Mouse (Mus musculus): ENCODE results near the gene Tmem248. TPM values are rescaled to one million over a fixed set of nuclear protein-coding genes. Genes with fewer than 3 reads are reported as not detected.

Gene Tmem248
- polyA plus RNA-seq, 1 experiment from 2014 or later: 31.0 TPM

GRCm38 (mm10) chr5:130180362-130180761, 36.5 kb upstream of the Tmem248 start:
- WGBS: 56% methylated on average over 7 of the region's 7 CpGs
- no peak overlapping the region for H3K4me3 ChIP-seq (ENCODE audit: control insufficient read depth in 1 of 2, insufficient read depth in 1 of 2, low read depth in 1 of 2, low read length in 2 of 2)
- H3K27ac ChIP-seq (replicated peaks in 1 of 2; ENCODE audit: control insufficient read depth in 1 of 2, insufficient read depth in 1 of 2, low read depth in 2 of 2, low read length in 2 of 2): no peak overlapping the region
- peaks cover 9 to 15% of the 10 kb centered on the region in 2 experiments for H3K4me1 ChIP-seq (ENCODE audit: control insufficient read depth in 2 of 2, insufficient read depth in 2 of 2, low read length in 2 of 2)
- no peaks in the 10 kb centered on the region for H3K27me3 ChIP-seq (ENCODE audit: control insufficient read depth, insufficient read depth, low read length)
- H3K9me3 ChIP-seq (ENCODE audit: control insufficient read depth, low read length): no peaks in the 10 kb centered on the region
- ATAC-seq (ENCODE audit: insufficient number of reproducible peaks, insufficient read depth, low FRiP score, low read depth): no peak
- no peaks in the 10 kb centered on the region for H3K36me3 ChIP-seq (ENCODE audit: control insufficient read depth, insufficient read depth, low read length)
- no peak overlapping the region for H3K9ac ChIP-seq (ENCODE audit: low read length)
- no peak overlapping the region for H3K4me2 ChIP-seq (ENCODE audit: low read length)

GRCm38 (mm10) chr5:130181740-130182540, 34.9 kb upstream of the Tmem248 start:
- no peaks in the 10 kb centered on the region for H3K27me3 ChIP-seq (ENCODE audit: control insufficient read depth, insufficient read depth, low read length)
- no peak overlapping the region for H3K4me3 ChIP-seq (ENCODE audit: control insufficient read depth in 1 of 2, insufficient read depth in 1 of 2, low read depth in 1 of 2, low read length in 2 of 2)
- no peaks in the 10 kb centered on the region for H3K36me3 ChIP-seq (ENCODE audit: control insufficient read depth, insufficient read depth, low read length)
- H3K9me3 ChIP-seq (ENCODE audit: control insufficient read depth, low read length): no peaks in the 10 kb centered on the region
- ATAC-seq (ENCODE audit: insufficient number of reproducible peaks, insufficient read depth, low FRiP score, low read depth): no peak
- peaks cover 9 to 15% of the 10 kb centered on the region in 2 experiments for H3K4me1 ChIP-seq (ENCODE audit: control insufficient read depth in 2 of 2, insufficient read depth in 2 of 2, low read length in 2 of 2)
- no peak overlapping the region for H3K9ac ChIP-seq (ENCODE audit: low read length)
- 69% methylated on average over 6 of the region's 6 CpGs for WGBS
- no peak overlapping the region for H3K4me2 ChIP-seq (ENCODE audit: low read length)
- H3K27ac ChIP-seq (replicated peaks in 1 of 2; ENCODE audit: control insufficient read depth in 1 of 2, insufficient read depth in 1 of 2, low read depth in 2 of 2, low read length in 2 of 2): no peak overlapping the region

GRCm38 (mm10) chr5:130182541-130182821, 34.4 kb upstream of the Tmem248 start:
- ATAC-seq (ENCODE audit: insufficient number of reproducible peaks, insufficient read depth, low FRiP score, low read depth): no peak
- H3K9me3 ChIP-seq (ENCODE audit: control insufficient read depth, low read length): no peaks in the 10 kb centered on the region
- H3K4me1 ChIP-seq (ENCODE audit: control insufficient read depth in 2 of 2, insufficient read depth in 2 of 2, low read length in 2 of 2): peaks cover 9 to 15% of the 10 kb centered on the region in 2 experiments
- no peaks in the 10 kb centered on the region for H3K27me3 ChIP-seq (ENCODE audit: control insufficient read depth, insufficient read depth, low read length)
- no peak overlapping the region for H3K4me3 ChIP-seq (ENCODE audit: control insufficient read depth in 1 of 2, insufficient read depth in 1 of 2, low read depth in 1 of 2, low read length in 2 of 2)
- no peak overlapping the region for H3K9ac ChIP-seq (ENCODE audit: low read length)
- 87% methylated on average over 3 of the region's 3 CpGs for WGBS
- H3K27ac ChIP-seq (replicated peaks in 1 of 2; ENCODE audit: control insufficient read depth in 1 of 2, insufficient read depth in 1 of 2, low read depth in 2 of 2, low read length in 2 of 2): no peak overlapping the region
- H3K36me3 ChIP-seq (ENCODE audit: control insufficient read depth, insufficient read depth, low read length): peaks cover 2% of the 10 kb centered on the region
- no peak overlapping the region for H3K4me2 ChIP-seq (ENCODE audit: low read length)

DNA sequence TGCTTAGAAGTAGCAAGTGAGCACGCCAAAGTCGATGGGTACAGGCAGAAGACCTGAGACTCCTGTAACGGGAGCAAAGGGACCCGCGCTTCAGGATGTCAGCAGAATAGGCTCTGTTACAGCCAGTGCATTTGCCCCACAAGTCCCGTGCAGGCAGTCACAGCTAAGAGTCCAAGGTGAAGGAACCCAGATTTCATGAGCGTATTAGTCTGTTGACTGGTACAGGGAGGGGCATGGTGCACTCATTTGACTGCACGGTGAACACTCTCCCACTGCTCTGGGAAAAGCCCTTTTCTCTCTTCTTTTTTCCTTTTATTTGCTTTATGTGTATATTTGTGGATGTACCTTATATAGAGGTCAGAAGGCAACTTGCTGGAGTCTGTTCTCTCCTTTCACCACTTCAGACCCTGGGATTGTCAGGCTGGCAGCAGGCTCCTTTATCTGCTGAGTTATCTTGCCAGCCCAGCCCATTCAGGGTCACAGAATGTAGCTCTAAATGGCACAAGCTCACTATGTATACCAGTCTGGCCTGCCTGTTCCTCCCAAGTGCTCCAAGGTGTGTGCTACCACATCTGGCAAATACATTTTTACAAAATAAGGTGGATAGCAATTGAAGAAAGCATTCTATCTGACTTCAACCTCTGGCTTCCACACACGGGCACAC, 32.6 kb upstream of the Tmem248 start:
- H3K4me2 ChIP-seq (ENCODE audit: low read length): no peak overlapping the region
- 76% methylated on average over 9 of the region's 9 CpGs for WGBS
- peaks cover 9% of the 10 kb centered on the region for H3K36me3 ChIP-seq (ENCODE audit: control insufficient read depth, insufficient read depth, low read length)
- no peaks in the 10 kb centered on the region for H3K27me3 ChIP-seq (ENCODE audit: control insufficient read depth, insufficient read depth, low read length)
- H3K4me3 ChIP-seq (ENCODE audit: control insufficient read depth in 1 of 2, insufficient read depth in 1 of 2, low read depth in 1 of 2, low read length in 2 of 2): no peak overlapping the region
- ATAC-seq (ENCODE audit: insufficient number of reproducible peaks, insufficient read depth, low FRiP score, low read depth): no peak
- no peak overlapping the region for H3K27ac ChIP-seq (replicated peaks in 1 of 2; ENCODE audit: control insufficient read depth in 1 of 2, insufficient read depth in 1 of 2, low read depth in 2 of 2, low read length in 2 of 2)
- no peaks in the 10 kb centered on the region for H3K9me3 ChIP-seq (ENCODE audit: control insufficient read depth, low read length)
- no peak overlapping the region for H3K9ac ChIP-seq (ENCODE audit: low read length)
- H3K4me1 ChIP-seq (ENCODE audit: control insufficient read depth in 2 of 2, insufficient read depth in 2 of 2, low read length in 2 of 2): peaks cover 9 to 12% of the 10 kb centered on the region in 2 experiments

DNA sequence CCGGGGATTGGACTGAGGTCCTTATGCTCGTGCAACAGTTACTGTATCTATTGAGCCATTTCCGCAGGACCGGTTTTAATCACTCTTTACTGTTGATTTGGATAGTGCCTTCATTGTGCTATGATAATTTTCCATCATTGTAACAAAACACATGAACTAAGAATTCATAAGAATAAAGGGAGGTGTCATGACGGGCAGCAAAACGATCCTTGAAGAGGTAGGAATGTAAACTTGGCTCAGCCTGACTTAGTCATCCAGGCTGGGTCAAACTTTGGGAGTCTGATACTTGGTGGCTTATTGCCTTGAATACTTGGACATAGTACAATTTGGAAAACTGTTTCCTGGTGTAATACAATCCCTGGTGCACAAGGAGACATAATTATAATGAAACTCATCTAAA, 31.6 kb upstream of the Tmem248 start:
- Histone ChIP-seq H3K27me3 (ENCODE audit: control insufficient read depth, insufficient read depth, low read length) (no peaks in the 10 kb centered on the region), H3K27ac (replicated peaks in 1 of 2; ENCODE audit: control insufficient read depth in 1 of 2, insufficient read depth in 1 of 2, low read depth in 2 of 2, low read length in 2 of 2) (no peak overlapping the region), H3K4me1 (ENCODE audit: control insufficient read depth in 2 of 2, insufficient read depth in 2 of 2, low read length in 2 of 2) (peaks cover 9 to 12% of the 10 kb centered on the region in 2 experiments), H3K4me2 (ENCODE audit: low read length) (no peak overlapping the region), H3K4me3 (ENCODE audit: control insufficient read depth in 1 of 2, insufficient read depth in 1 of 2, low read depth in 1 of 2, low read length in 2 of 2) (no peak overlapping the region), H3K36me3 (ENCODE audit: control insufficient read depth, insufficient read depth, low read length) (peaks cover 19% of the 10 kb centered on the region), H3K9me3 (ENCODE audit: control insufficient read depth, low read length) (no peaks in the 10 kb centered on the region), H3K9ac (ENCODE audit: low read length) (no peak overlapping the region)
- ATAC-seq (ENCODE audit: insufficient number of reproducible peaks, insufficient read depth, low FRiP score, low read depth): no peak
- WGBS: 81% methylated on average over 6 of the region's 6 CpGs

DNA sequence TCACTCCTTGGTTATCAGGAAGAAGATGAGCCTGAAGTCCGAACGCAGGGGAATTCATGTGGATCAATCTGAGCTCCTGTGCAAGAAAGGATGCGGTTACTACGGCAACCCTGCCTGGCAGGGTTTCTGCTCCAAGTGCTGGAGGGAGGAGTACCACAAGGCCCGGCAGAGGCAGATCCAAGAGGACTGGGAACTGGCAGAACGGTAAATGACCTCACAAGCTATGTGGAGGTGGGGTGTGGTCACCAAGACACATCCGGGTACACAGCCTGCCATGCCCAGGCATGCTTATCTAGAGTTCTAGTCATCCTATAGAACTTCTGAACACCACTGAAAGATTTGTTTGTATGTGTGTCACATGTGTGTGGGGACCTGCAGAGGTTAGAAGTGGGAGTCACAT, 29.5 kb upstream of the Tmem248 start:
- Histone ChIP-seq H3K9me3 (ENCODE audit: control insufficient read depth, low read length) (no peaks in the 10 kb centered on the region), H3K4me1 (ENCODE audit: control insufficient read depth in 2 of 2, insufficient read depth in 2 of 2, low read length in 2 of 2) (peaks cover 9 to 13% of the 10 kb centered on the region in 2 experiments), H3K27ac (replicated peaks in 1 of 2; ENCODE audit: control insufficient read depth in 1 of 2, insufficient read depth in 1 of 2, low read depth in 2 of 2, low read length in 2 of 2) (no peak overlapping the region), H3K27me3 (ENCODE audit: control insufficient read depth, insufficient read depth, low read length) (no peaks in the 10 kb centered on the region), H3K36me3 (ENCODE audit: control insufficient read depth, insufficient read depth, low read length) (peaks cover 35% of the 10 kb centered on the region), H3K4me3 (ENCODE audit: control insufficient read depth in 1 of 2, insufficient read depth in 1 of 2, low read depth in 1 of 2, low read length in 2 of 2) (no peak overlapping the region), H3K4me2 (ENCODE audit: low read length) (no peak overlapping the region), H3K9ac (ENCODE audit: low read length) (no peak overlapping the region)
- ATAC-seq (ENCODE audit: insufficient number of reproducible peaks, insufficient read depth, low FRiP score, low read depth): no peak
- WGBS: 63% methylated on average over 7 of the region's 7 CpGs

DNA sequence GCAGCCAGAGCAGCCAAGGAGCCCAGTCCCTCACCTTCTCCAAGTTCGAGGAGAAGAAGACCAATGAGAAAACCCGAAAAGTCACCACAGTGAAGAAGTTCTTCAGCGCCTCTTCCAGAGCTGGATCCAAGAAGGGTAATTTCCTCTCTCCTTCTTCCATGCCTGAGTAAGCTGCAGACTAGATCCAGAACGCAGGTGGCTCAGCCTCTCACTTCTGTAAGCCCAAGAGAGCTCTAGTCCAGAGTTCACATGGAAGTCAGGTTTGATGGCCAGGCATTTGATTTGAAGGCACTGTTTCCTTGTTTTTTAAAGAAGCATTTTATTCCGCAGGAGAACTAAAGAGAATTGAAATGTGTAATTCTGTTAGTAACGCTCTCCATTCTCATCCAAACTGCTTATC, 26.0 kb upstream of the Tmem248 start:
- peaks cover 2 to 4% of the 10 kb centered on the region in 2 experiments; a peak in 3 of 4 replicates for H3K4me1 ChIP-seq (ENCODE audit: control insufficient read depth in 2 of 2, insufficient read depth in 2 of 2, low read length in 2 of 2)
- H3K27ac ChIP-seq (replicated peaks in 1 of 2; ENCODE audit: control insufficient read depth in 1 of 2, insufficient read depth in 1 of 2, low read depth in 2 of 2, low read length in 2 of 2): no peak overlapping the region
- no peaks in the 10 kb centered on the region for H3K27me3 ChIP-seq (ENCODE audit: control insufficient read depth, insufficient read depth, low read length)
- no peaks in the 10 kb centered on the region for H3K9me3 ChIP-seq (ENCODE audit: control insufficient read depth, low read length)
- H3K4me3 ChIP-seq (ENCODE audit: control insufficient read depth in 1 of 2, insufficient read depth in 1 of 2, low read depth in 1 of 2, low read length in 2 of 2): no peak overlapping the region
- WGBS: 93% methylated on average over 6 of the region's 6 CpGs
- ATAC-seq (ENCODE audit: insufficient number of reproducible peaks, insufficient read depth, low FRiP score, low read depth): no peak
- H3K4me2 ChIP-seq (ENCODE audit: low read length): no peak overlapping the region
- peaks cover 51% of the 10 kb centered on the region for H3K36me3 ChIP-seq (ENCODE audit: control insufficient read depth, insufficient read depth, low read length)
- H3K9ac ChIP-seq (ENCODE audit: low read length): no peak overlapping the region

Data from heart, embryonic 14.5 days (tissue).